Mouse (Mus musculus) G1E (cell line): ENCODE measurements around the gene Bri3.

Experiments
- CTCF ChIP-seq: IDR thresholded peaks from 2 replicates; pipeline ENCODE4 v1.5.1; 2012; ENCODE audit warnings: low read depth, low read length, inconsistent platforms, mixed read lengths
- GATA1 ChIP-seq: IDR thresholded peaks from 2 replicates; pipeline ENCODE4 v1.6.1; 2012; ENCODE audit warnings: borderline replicate concordance, low read length, inconsistent platforms, mixed read lengths
- GATA2 ChIP-seq: IDR thresholded peaks from 2 replicates; pipeline ENCODE4 v1.6.1; 2012; ENCODE audit warnings: low read depth, low read length, inconsistent platforms, borderline replicate concordance
- POLR2AphosphoS5 ChIP-seq: IDR thresholded peaks from 2 replicates; pipeline ENCODE4 v1.6.1; 2012; ENCODE audit warnings: low read depth, low read length, inconsistent platforms; ENCODE audit not compliant: insufficient replicate concordance
- TAL1 ChIP-seq: conservative IDR thresholded peaks from 2 replicates; pipeline ENCODE4 v1.6.1; 2012; ENCODE audit warnings: low read depth, low read length, inconsistent platforms, mixed read lengths

DNA sequence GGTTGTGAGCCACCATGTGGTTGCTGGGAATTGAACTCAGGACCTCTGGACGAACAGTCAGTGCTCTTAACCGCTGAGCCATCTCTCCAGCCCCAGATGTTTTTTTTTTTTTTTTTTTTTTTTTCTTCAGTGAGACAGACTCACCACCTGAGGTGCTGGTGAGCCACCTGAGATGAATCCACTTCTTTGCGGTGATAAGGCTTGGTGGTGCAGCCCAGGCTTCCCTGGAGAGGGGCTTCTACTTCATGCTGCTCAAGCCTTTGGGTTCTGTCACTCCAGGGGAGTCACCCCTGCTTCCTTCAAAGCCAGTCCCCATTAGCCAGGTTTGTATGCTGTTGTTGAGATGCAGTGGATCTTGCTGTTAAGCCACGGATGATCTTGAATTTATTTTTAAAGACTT lies 9.0 kb downstream of the Bri3 start:
- TF ChIP-seq CTCF (no peak), GATA1 (no peak), POLR2AphosphoS5 (no peak), TAL1 (no peak), GATA2 (no peak)
